Mouse (Mus musculus): ENCODE measurements around the gene Cflar. TPM values are rescaled to one million over a fixed set of nuclear protein-coding genes. Genes with fewer than 3 reads are reported as not detected.
"Not testable (repeated sequence)": the region's sequence is repeated elsewhere in the genome, so short reads cannot be mapped to it uniquely, and the experiment has no call there.

Cflar gene
- polyA plus RNA-seq (2012; rRNA removed) (8.2 and 8.4 TPM in 2 replicates), polyA plus RNA-seq (2014; fragmentation: Nextera tagmentation; extraction: Ambion mirVana) (10.8 and 13.4 TPM in 2 replicates)

DNA sequence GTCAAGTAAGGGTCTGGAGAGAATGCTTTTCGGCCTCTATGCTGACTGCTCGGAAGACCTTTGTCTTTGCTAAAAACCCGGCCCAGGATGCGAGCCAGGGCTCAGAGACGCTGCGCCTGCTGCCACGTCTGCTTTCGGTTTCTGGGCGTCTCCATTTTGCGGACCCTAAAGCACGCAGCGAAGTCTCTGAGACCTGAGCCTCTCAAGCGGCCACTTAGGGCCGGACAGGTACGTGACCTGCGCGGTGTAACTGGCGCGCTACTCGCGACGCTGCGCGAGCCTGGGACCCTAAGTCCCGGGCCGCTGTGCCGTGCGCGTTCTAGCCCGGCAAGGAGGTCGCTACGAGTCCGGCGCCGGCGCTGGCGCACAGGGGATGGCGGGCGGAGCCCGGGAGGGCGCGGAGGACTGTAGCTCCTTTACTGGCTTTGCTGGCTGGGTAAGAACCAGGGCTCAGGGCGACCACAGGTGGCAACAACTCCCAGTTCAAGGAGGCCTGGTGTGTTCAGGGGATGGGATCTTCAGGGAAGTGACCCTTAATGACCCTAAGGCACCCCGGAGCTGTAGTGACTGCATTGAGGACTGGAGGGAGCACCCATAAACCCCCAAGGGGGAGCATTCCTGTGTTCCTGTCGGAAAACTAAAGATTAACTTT lies at the start of gene Cflar:
Cflar (plus strand) TSS at position 144 of the 652 bp plus-strand sequence.
- ATAC-seq (ENCODE audit: insufficient read depth) (peak; percentile 67), DNase-seq (ENCODE audit: low read depth in 3 of 3, low spot score in 3 of 3) (peak in 2 of 3 experiments; percentile 30 to 41)
- TF ChIP-seq CTCF (IDR thresholded peaks at IDR 0.05; ENCODE audit: low read depth): no peak
- TF ChIP-seq EP300 (IDR thresholded peaks at IDR 0.05; ENCODE audit: low read depth): no peak
- Histone ChIP-seq H3K27me3 (ENCODE audit: control insufficient read depth, insufficient read depth, low read length) (no peaks in the 10 kb centered on the region), H3K4me3 (ENCODE audit: insufficient read depth in 1 of 2, low read depth in 2 of 2, low read length in 2 of 2) (peak within 1 kb of the TSS; percentile 75 to 87), H3K4me1 (replicated peaks; ENCODE audit: control insufficient read depth in 2 of 2, insufficient read depth in 2 of 2, low read length in 1 of 2) (peaks cover 0 to 10% of the 10 kb centered on the region in 2 experiments), H3K9me3 (ENCODE audit: control insufficient read depth, low read length) (no peaks in the 10 kb centered on the region), H3K9ac (replicated peaks) (peak within 1 kb of the TSS; percentile 93), H3K27ac (peak within 1 kb of the TSS; percentile 91), H3K36me3 (replicated peaks; ENCODE audit: control insufficient read depth, insufficient read depth, low read depth) (no peaks in the 10 kb centered on the region; the same call in 1 of the 2 replicates), H3K4me2 (ENCODE audit: low read depth) (peak within 1 kb of the TSS; percentile 79)
- whole genome bisulfite sequencing (ENCODE audit: insufficient replicate concordance): under 1% methylated on average over 45 of the region's 45 CpGs

DNA sequence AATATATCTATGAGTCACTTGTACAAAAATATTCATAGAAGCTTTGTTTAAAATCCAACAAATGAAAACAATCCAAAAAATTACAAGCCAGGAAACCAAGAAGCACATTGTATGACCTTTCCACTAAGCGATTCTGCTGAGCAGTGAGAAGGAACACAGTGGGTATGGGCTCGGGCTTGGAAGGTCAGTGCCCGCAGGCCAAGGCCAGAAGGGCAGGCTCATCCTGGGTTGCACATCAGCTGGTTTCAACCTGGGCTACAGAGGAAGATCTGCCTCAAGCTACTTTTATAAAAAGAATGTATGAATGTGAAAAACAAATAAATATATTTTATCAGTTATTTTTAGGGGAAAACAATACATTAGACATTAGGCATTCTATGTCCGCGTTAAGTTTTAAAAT lies 48.6 kb upstream of the Cflar start:
- not testable (repeated sequence) for H3K9me3 ChIP-seq (ENCODE audit: control insufficient read depth, low read length); H3K4me1 ChIP-seq (replicated peaks; ENCODE audit: control insufficient read depth in 2 of 2, insufficient read depth in 2 of 2, low read length in 1 of 2); H3K9ac ChIP-seq (replicated peaks); H3K4me2 ChIP-seq (ENCODE audit: low read depth); ATAC-seq (ENCODE audit: insufficient read depth); H3K27me3 ChIP-seq (ENCODE audit: control insufficient read depth, insufficient read depth, low read length); DNase-seq (ENCODE audit: low read depth in 3 of 3, low spot score in 3 of 3); H3K27ac ChIP-seq; H3K4me3 ChIP-seq (ENCODE audit: insufficient read depth in 1 of 2, low read depth in 2 of 2, low read length in 2 of 2); H3K36me3 ChIP-seq (replicated peaks; ENCODE audit: control insufficient read depth, insufficient read depth, low read depth)
- 76% methylated on average over 5 of the region's 5 CpGs for WGBS (ENCODE audit: insufficient replicate concordance)

DNA sequence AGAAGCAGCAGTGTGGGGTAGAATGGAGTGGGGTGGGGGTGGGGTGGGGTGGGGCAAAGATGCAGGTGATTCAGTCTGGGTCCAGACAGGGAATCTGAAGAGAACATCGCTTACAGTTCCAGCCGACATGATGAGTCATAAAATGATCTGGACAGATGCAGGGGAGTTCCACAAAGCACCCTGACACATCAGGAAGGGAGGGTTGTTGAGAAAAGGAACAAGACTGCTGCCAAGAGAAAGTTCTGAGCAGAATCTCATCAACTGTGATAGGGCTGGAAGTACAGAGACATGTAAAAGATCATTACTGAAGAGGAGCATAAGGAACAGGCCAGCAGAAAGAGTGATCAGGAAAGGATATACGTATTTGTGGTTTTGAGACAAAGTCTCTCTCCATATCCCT lies 47.9 kb upstream of the Cflar start:
- not testable (repeated sequence) for H3K4me3 ChIP-seq (ENCODE audit: insufficient read depth in 1 of 2, low read depth in 2 of 2, low read length in 2 of 2); H3K27me3 ChIP-seq (ENCODE audit: control insufficient read depth, insufficient read depth, low read length); H3K9ac ChIP-seq (replicated peaks); H3K4me2 ChIP-seq (ENCODE audit: low read depth); H3K27ac ChIP-seq; H3K4me1 ChIP-seq (replicated peaks; ENCODE audit: control insufficient read depth in 2 of 2, insufficient read depth in 2 of 2, low read length in 1 of 2); DNase-seq (ENCODE audit: low read depth in 3 of 3, low spot score in 3 of 3); H3K9me3 ChIP-seq (ENCODE audit: control insufficient read depth, low read length); ATAC-seq (ENCODE audit: insufficient read depth); H3K36me3 ChIP-seq (replicated peaks; ENCODE audit: control insufficient read depth, insufficient read depth, low read depth)
- 59% methylated on average over 3 of the region's 3 CpGs for WGBS (ENCODE audit: insufficient replicate concordance)

- no peak for ATAC-seq (ENCODE audit: insufficient read depth)
- Histone ChIP-seq H3K4me3 (ENCODE audit: insufficient read depth in 1 of 2, low read depth in 2 of 2, low read length in 2 of 2) (no peak overlapping the region), H3K4me2 (ENCODE audit: low read depth) (no peak overlapping the region), H3K9ac (replicated peaks) (no peak overlapping the region), H3K27ac (no peak overlapping the region), H3K9me3 (ENCODE audit: control insufficient read depth, low read length) (no peaks in the 10 kb centered on the region), H3K36me3 (replicated peaks; ENCODE audit: control insufficient read depth, insufficient read depth, low read depth) (no peaks in the 10 kb centered on the region), H3K4me1 (replicated peaks; ENCODE audit: control insufficient read depth in 2 of 2, insufficient read depth in 2 of 2, low read length in 1 of 2) (no peaks in the 10 kb centered on the region), H3K27me3 (ENCODE audit: control insufficient read depth, insufficient read depth, low read length) (no peaks in the 10 kb centered on the region)
- TF ChIP-seq CTCF (IDR thresholded peaks at IDR 0.05; ENCODE audit: low read depth) (no peak), EP300 (IDR thresholded peaks at IDR 0.05; ENCODE audit: low read depth) (no peak)
- 60% methylated on average over 5 of the region's 5 CpGs for WGBS (ENCODE audit: insufficient replicate concordance)
- no peak for DNase-seq (ENCODE audit: low read depth in 3 of 3, low spot score in 3 of 3)
Measured at GRCm38 (mm10) chr1:58668191-58668590, 43.1 kb upstream of the Cflar start.

- H3K27me3 ChIP-seq (ENCODE audit: control insufficient read depth, insufficient read depth, low read length); ATAC-seq (ENCODE audit: insufficient read depth); H3K9me3 ChIP-seq (ENCODE audit: control insufficient read depth, low read length); H3K4me1 ChIP-seq (replicated peaks; ENCODE audit: control insufficient read depth in 2 of 2, insufficient read depth in 2 of 2, low read length in 1 of 2); H3K4me3 ChIP-seq (ENCODE audit: insufficient read depth in 1 of 2, low read depth in 2 of 2, low read length in 2 of 2); H3K4me2 ChIP-seq (ENCODE audit: low read depth); H3K36me3 ChIP-seq (replicated peaks; ENCODE audit: control insufficient read depth, insufficient read depth, low read depth); H3K9ac ChIP-seq (replicated peaks); DNase-seq (ENCODE audit: low read depth in 3 of 3, low spot score in 3 of 3); H3K27ac ChIP-seq: not testable (repeated sequence)
- 44% methylated on average over 3 of the region's 3 CpGs for WGBS (ENCODE audit: insufficient replicate concordance)
Measured at GRCm38 (mm10) chr1:58669635-58670034, 41.7 kb upstream of the Cflar start.
